Mouse (Mus musculus): ENCODE results near the gene Farsa. TPM values are rescaled to one million over a fixed set of nuclear protein-coding genes. Genes with fewer than 3 reads are reported as not detected.
A peak's percentile ranks its signal among the peaks of the same experiment; 100 is the strongest.
"Not testable (repeated sequence)": the region's sequence is repeated elsewhere in the genome, so short reads cannot be mapped to it uniquely, and the experiment has no call there.

The Farsa gene
- total RNA-seq, 4 experiments from 2014 or later = 59.9 to 76.8 (median 68.0) TPM

DNA sequence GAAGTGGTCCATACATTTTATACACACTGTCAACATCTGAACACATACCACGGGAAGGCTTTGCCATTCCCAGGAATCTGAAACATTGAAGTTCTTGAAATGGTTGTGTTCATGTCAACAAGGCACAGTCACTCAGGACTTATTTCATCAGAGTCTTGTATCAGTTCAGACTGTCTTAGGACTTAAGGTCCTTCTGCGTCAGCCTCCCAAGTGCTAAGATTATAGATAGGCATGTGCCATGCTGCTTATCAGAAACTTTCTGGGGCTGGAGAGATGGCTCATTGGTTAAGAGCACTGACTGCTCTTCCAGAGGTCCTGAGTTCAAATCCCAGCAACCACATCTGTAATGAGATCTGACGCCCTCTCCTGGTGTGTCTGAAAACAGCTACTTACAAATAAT is 17.6 kb downstream of the Farsa start:
- no peak for DNase-seq

DNA sequence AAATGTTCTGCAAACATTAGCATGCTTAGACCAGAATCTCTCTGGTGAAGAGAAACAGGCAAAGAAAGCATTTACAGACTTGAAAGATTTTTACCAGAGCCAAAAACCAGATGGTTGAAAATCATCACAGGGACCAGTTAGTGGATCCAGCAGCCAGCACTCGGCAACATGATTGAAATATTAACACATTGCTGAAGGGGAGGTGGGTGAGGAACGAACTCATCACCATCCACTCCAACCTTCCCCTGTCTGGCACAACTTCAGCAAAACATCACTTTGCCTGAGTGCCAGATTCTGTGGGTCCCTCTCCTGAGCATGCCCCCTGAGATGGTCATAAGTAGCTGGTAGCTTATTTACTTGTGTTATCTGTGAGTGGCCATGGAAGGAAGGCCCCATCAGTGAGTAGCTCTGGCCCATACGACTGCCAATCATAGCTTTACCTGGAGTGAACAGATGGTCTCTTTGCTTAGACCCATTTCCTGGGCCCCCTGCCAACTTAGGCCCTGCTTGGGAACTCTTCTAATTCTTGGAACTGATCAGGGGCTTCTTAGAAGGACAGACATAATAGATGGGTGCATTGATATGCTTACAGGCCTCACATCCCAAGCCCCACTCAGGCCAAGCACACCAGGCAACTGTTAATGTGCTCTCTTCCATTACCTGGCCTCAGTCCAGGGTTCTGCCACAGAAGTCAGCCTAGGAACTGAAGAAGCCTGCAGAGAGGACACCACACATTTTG is 20.7 kb downstream of the Farsa start:
- DNase-seq = no peak

DNA sequence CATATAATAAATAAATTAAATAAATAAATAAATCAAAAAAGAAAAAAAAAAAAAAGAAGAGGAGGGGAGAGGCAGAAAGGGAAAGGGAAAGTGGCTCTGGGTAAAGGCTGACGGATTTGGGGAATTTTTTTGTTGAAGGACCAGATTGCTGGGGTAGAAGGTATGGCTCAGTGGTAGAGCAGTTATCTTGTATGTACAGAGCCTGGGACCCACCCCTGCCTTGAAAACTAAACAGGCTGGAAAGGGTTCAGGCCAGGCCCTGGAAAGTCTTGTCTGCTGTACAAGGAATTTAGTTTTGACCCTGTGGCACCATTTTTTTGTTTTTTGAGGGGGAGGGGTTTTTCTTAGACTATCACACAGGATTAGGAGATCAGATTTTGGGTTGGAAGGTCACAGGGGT is 22.1 kb downstream of the Farsa start:
- DNase-seq = no peak

DNA sequence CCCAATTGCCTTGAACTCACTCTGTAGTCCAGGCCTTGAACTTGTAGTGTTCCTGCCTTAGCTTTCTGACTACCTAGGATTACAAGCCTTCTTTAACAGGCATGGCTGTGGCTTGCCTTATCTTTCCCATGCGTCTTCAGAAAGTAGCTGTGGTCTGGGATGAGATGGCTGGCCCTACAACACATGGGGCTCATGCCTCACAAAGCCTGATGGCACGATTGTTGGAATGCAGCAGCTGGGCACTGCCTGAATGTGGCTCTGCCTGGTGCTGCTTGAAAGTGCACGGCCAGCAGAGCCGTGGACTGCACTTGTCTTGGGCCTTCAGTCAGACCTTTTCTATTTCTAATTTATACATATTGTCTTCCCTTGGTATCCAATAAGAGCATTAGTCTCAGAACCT is 27.9 kb downstream of the Farsa start:
- no peak for DNase-seq

DNA sequence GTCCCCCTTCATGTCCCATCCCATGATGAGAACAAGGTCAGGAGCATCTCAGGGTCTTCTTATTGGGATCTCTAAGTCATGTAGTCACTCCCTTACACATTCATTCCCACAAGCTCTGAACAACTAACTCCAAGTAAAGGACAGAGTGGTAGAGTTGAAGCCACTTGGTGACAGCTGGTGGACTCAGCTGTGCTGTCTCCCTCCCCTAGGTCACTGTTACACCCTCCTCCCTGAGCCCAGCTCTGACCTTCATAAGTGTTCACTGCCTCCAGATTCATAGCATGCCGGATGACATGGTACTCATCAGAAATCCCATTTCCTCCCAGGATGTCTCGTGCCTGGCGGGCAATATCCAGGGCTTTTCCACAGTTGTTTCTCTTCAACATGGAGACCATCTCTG is 31.5 kb downstream of the Farsa start:
- no peak for DNase-seq

DNA sequence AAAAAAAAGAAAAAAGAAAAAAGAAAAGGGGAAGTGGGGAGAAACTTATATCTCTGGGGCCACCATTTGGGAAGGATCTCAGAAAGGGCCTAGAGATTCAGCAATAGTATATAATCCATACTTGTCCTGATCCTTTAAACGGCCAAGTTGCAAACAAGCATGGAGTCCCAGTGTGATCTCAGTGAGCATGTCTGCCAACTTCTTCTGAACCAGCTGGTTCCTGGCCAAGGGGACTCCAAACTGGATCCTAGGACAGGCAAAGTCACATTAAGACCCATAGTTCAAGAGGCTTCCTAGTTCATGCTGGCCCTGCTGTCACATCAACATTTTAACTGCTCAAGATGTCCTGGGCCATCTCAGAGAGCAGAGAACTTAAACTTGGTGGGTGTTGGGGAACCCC is 32.4 kb downstream of the Farsa start:
- no peak for DNase-seq

DNA sequence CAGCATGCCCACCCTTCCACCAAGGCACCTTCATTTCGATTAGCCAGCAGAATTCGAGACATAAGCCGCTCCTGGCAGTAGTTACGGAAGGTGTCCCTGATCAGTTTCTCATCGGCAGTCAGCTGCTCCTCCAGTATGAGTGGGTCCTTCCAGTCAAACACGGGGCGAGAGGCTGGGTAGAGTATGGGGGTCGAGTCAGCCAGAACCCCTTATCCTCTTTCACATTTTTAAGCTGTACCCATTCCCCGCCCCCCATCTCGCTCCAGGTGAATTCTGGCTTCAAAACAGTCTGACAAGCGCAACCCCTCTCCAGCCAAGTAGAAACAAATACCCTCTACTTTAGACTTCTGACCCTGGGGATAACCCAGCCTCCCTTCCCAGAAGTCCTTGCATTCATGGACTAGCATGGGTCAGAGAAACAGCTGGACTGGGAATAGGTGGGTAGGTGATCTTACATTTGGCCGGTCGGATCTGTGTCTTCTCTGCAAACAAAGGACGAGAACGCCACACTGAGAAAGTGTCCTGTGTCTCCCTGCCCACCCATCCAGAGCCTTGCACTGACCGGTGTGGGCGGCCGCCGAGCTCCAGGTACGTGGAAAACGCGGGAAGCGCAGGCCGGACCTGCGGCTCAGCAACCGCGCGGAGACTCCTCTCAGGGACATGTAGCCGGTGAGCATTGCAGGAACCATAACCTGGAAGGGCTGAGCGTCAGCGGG is 36.4 kb downstream of the Farsa start:
- DNase-seq = no peak

DNA sequence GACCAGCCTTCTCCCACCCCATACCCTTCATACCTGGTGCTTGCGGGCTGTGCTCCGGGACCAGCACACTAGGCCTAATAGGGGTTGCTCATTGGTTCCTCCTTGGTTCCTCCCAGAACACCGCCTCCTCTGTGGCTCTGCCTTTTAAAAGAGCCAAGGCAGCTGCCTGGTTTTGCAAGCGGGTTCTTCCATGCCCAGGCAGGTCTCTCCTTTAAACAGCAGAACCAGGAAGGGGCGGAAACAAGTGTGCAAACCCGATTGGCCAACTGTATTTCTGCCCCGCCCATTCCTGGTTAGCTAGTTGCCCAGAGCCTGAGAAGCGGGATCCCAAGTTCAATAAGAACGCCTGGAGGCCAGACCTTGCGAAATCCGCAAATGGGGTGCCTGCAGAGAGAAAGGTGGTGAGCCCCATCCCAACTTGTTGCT is 36.9 kb downstream of the Farsa start, which contains the start of gene Gcdh:
Gcdh (minus strand) TSS at position 213 of the 426 bp plus-strand sequence.
- DNase-seq = peak; percentile 95

DNA sequence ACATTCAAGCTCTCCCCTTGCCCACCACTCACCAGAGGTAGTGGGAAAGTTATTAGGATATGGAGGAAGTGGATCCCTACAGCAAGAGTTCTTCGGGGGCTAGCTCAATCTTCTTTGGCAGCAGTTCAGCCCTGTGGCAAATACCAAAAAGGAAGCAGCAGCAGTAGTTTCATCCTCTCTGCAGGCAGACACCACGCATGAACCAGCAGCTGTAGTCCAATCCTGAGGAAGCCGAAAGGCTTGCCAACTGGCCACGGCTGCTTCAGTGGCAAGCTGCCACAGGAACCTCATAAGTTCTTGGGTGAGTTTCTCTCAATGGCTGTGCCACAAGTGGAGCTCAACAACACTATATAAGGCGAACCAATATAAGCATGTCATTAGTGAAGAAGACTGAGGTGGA is 39.2 kb downstream of the Farsa start:
- no peak for DNase-seq

DNA sequence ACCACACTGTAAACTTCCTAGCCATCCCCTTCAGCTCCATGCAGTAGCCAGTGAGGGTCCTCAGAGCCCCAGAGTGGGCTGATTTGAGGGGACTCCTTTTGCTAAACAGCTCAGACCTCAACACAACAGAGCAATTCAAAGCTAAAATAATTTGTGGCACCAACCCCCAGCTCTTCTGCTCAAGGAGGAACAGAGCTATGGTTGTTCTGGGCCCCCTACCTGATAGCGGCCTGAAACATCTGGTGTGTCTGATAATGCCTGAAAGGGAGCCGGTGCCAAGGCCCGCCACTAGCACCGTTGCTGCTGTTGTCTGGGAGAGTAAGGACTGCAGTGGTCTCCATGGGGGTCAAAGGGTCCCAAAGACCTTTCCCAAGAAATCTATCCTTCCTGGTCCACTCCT is 44.3 kb downstream of the Farsa start:
- no peak for DNase-seq

DNA sequence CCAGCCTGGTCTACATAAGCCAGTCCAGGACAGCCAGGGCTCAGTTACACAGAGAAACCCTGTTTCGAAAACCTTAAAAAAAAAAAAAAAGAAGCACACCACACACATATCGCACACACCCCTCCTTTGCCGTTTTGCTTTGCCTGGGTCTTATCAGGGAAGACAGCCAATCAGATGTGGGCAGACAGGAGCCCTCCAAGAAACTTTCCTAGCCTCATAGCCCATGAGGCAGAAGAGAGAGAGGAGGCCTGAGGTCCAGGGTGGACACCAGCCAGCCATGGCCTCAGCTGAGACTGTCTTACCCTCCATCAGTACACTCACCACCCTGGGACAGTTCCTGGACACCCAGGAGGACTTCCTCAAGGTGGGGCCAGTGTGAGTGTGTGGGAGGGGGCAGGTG is 45.0 kb downstream of the Farsa start, which contains the start of gene Klf1:
Klf1 (plus strand) TSS at position 177 of the 400 bp plus-strand sequence.
- DNase-seq = no peak

DNA sequence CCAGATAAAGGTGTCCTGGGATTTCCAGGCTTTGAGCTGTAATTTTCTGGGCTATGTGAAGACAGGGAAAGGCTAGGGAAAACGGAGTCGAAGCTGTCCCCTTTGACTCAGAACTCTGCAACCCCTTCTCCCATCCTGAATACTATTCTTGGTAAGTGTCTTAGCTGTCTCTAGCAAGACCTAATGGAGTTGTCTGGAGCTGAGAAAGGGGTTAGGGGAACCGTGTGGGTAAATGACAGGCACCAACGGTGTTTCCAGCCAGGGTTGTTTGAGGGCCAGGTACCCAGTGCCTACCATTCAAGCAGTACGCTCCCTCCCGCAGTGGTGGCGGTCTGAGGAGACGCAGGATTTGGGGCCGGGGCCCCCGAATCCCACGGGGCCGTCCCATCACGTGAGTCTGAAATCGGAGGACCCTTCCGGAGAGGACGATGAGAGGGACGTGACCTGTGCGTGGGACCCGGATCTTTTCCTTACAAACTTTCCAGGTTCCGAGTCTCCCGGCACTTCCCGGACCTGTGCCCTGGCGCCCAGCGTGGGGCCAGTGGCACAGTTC is 45.7 kb downstream of the Farsa start:
- DNase-seq = no peak

DNA sequence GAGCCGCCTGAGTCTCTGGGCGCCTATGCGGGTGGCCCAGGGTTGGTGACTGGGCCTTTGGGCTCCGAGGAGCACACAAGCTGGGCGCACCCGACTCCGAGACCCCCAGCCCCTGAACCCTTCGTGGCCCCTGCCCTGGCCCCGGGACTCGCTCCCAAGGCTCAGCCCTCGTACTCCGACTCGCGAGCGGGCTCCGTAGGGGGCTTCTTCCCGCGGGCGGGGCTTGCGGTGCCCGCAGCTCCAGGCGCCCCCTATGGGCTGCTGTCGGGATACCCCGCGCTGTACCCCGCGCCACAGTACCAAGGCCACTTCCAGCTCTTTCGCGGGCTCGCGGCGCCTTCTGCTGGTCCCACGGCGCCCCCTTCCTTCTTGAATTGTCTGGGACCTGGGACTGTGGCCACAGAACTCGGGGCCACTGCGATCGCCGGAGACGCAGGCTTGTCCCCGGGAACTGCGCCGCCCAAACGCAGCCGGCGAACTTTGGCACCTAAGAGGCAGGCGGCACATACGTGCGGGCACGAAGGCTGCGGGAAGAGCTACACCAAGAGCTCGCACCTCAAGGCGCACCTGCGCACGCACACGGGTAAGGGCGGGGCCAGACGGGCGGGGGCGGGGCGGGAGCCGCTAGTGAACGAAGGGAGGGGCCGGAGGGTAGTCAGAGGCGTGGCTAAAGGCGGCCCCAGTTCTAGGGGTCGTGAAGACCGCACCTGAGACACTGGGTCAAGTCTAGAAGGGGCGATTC is 46.3 kb downstream of the Farsa start:
- DNase-seq = peak; percentile 83

DNA sequence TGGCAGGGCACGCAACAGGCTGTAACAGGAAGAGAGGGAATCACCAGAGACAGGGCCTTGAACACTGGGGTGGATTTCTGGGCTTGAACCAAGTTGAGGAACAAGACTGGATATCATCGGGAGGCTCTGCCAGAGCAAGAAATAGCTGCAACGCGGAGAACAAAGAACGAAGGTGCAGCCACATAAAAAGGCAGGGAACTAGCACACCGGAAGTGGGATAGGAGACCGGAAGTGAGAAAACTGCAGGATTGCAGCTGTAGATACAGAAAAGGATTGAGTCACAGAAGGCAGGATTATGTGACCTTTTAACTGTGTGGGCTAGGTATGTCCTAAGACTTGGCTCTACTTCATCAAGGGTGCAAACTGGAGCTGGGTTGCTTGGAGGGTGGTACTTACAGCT is 47.6 kb downstream of the Farsa start:
- no peak for DNase-seq

DNA sequence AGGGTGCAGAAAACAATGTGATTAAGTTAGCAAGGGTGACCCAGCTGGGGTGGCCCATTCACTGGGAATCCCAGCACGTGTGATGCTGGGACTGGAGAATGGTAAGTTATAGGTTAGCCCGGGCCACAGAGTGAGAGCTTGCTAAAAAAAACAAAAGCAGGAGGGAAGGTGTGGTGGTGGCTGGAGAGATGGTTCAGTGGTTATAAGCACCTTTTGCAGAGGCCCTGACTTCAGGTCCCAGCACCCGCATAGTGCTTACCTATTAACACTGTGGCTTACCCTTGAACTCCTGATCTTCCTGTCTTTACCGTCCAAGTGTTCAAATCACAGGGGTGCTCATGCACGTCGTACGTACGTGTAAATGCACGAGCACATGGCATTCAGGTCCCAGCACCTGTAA is 50.2 kb downstream of the Farsa start:
- no peak for DNase-seq

DNA sequence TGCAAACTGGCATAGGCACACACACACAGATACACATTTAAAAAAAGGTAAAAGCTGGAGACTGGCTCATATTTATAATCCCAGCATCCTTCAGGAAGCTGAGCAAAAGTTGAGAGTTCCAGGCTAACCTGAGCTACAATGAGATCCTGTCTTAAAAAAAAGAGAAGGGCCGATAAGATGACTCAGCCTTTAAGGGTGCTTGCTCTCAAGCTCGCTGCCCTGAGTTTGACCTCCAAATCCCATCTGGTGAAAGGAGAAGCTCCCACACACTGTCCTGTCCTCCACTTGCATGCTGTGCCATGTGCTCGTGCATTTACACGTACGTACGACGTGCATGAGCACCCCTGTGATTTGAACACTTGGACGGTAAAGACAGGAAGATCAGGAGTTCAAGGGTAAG is 50.7 kb downstream of the Farsa start:
- no peak for DNase-seq

DNA sequence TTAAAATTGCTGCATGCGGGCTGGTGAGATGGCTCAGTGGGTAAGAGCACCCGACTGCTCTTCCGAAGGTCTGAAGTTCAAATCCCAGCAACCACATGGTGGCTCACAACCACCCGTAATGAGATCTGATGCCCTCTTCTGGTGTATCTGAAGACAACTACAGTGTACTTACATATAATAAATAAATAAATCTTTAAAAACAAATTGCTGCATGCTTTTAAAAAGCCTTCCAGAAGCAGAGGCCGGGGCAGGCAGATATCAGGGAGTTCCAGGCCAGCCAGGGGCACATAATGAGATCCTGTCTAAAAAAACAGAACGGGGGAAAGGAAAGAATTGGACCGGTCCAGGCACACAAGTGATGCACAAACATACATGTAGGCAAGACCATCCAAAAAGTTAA is 51.2 kb downstream of the Farsa start:
- not testable (repeated sequence) for DNase-seq

DNA sequence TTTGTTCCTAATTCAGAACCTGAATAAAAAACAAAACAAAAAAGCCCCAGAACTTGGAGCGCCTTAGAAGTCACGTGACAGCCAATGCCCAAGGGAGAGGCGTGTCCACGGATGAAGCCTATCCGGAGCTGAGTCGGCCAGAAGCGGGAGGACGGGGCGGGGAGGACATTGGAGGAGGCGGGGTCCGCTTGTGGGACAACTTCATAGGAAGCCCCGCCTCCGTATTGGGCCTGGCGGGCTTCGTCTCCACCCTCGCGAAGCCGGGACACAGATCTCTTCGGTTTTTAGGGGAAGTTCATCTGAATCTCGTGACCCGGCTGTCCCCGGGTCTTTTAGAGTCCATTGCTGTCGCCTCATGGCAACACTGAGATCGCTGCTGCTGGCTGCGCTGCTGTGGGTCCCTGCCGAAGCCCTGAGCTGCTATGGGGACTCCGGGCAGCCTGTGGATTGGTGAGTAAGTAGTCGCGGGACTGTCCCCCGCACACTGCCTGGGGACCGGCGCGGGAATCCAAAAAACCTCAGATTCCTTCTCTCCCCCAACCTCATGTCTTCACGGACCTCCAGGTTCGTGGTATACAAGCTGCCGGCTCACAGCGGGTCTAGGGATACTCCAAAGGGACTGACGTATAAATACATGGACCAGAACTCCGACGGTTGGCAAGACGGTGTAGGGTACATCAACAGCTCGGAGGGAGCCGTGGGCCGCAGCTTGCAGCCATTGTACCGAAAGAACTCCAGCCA is 51.8 kb downstream of the Farsa start, which contains the start of gene Dnase2a:
Dnase2a (plus strand) TSS at position 140 of the 741 bp plus-strand sequence.
- DNase-seq = peak; percentile 97

DNA sequence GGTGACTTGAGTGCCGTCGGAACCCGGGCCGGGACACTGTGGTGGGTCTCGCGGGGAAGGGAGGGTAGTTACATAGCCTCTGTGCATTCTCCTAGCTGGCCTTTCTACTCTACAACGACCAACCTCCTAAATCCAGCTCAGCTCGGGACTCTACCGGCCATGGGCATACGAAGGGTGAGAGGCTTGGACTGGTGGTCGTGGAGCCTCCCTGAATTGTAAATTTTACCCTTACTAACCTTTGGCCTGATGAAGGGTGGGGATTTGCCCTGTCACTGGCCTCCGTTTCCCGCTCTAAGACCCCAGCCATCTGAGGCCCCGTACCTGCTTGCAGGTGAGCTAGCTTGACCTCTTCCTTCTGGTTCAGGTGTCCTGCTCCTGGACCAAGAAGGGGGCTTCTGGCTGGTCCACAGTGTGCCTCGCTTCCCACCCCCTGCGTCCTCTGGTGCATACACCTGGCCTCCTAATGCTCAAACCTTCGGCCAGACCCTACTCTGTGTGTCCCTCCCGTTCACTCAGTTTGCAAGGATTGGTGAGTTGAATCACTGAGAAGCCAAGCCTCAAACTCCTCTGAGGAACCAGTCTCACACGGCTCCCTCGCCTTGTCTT is 52.5 kb downstream of the Farsa start:
- DNase-seq = no peak

DNA sequence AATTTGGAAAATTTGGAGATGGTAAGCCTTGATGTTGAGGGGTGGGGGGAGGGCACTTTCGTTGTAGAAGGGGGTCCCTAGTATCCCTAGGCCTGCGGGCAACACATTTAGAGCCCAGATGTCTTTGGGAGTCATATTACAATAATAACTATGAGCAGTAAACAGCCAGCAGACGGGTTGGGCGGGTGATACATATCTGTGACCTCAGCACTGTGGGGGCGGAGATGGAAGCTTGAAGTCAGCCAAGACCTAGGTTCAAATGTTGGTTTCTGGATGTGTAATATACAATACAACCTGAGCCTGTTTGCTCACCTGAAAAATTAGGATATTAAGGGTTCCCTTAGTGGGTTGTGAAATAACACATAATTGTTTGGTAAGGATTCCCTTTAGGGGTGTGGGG is 53.2 kb downstream of the Farsa start:
- no peak for DNase-seq

DNA sequence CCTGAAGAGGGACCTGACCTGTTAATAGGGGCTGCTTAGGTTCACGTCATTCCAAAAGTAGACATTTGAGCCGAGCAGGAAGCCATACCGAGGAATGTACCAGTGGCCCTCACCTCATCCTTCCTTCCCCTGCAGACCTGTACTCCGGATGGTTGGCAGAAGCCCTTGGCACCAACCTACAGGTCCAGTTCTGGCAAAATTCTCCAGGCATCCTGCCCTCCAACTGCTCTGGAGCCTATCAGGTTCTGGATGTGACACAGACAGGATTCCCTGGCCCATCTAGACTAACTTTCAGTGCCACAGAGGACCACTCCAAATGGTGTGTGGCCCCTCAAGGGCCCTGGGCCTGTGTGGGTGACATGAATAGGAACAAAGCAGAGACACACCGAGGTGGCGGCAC is 53.8 kb downstream of the Farsa start:
- DNase-seq = no peak

DNA sequence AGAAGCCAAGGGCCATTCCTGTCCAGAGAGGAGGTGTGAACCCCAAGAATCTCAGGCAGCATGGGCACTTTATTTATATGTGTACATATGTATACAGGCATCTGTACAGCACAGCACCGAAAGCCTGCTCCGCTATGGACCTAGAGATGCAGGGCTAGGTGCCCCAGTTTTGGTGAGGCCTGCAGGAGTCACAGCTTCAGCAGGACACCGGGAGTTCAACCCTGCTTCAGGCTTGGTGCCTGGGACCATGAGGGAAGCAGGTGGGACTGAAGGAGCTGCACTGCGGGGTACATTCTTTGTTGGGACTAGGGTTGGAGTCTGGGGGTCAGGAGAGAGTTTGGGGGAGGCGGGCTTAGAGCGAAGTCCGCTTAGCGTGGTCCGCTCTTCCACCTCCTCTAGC is 55.1 kb downstream of the Farsa start:
- DNase-seq = no peak
